Mouse (Mus musculus) heart, embryonic 13.5 days (tissue): Measurements from ENCODE around the gene Prkab2. TPM values are rescaled to one million over a fixed set of nuclear protein-coding genes. Genes with fewer than 3 reads are reported as not detected.

Experiments used
- ATAC-seq: fragments of 200-750 bp; cut with Nextera tagmentation; 2 replicates; pipeline ENCODE4 v1.8.0; 2017; ENCODE audit warnings: moderate TSS enrichment; ENCODE audit not compliant: insufficient number of reproducible peaks, low FRiP score, low TSS enrichment; ENCODE audit errors: extremely low read depth
- H3K27ac ChIP-seq: fragments of 300-500 bp; sonication (generic); replicated peaks from 2 replicates; pipeline ENCODE4 v1.5.1; 2015; ENCODE audit warnings: moderate library complexity, mild to moderate bottlenecking, inconsistent platforms
- H3K27me3 ChIP-seq: fragments of 300-500 bp; sonication (generic); replicated peaks from 2 replicates; pipeline ENCODE4 v1.6.1; 2015; ENCODE audit warnings: mild to moderate bottlenecking, inconsistent platforms
- H3K36me3 ChIP-seq: fragments of 300-500 bp; sonication (generic); 2 replicates; pipeline ENCODE4 v1.6.1; 2015; ENCODE audit warnings: mild to moderate bottlenecking, inconsistent platforms
- H3K4me1 ChIP-seq: fragments of 300-500 bp; sonication (generic); 2 replicates; pipeline ENCODE4 v1.6.1; 2015; ENCODE audit warnings: inconsistent platforms
- H3K4me2 ChIP-seq: fragments of 300-500 bp; sonication (generic); 2 replicates; pipeline ENCODE4 v1.6.1; 2015; ENCODE audit warnings: inconsistent platforms, mild to moderate bottlenecking, moderate library complexity
- H3K4me3 ChIP-seq: fragments of 300-500 bp; sonication (generic); 2 replicates; pipeline ENCODE4 v1.5.1; 2015; ENCODE audit warnings: moderate library complexity, mild to moderate bottlenecking, inconsistent platforms
- H3K9ac ChIP-seq: fragments of 300-500 bp; sonication (generic); 2 replicates; pipeline ENCODE4 v1.6.1; 2015; ENCODE audit warnings: inconsistent platforms, mild to moderate bottlenecking, moderate library complexity
- H3K9me3 ChIP-seq: fragments of 300-500 bp; sonication (generic); 2 replicates; pipeline ENCODE4 v1.6.1; 2016; ENCODE audit warnings: inconsistent platforms
- WGBS: fragments of 180-500 bp; shearing (Covaris S2); methylation state at CpG from one replicate; pipeline ENCODE4 v1.1.7; 2015; ENCODE audit warnings: mixed read lengths; 5-methylcytosine and 5-hydroxymethylcytosine counted together
- microRNA-seq: library from miRNA; unstranded; fragments of <30 nt; microRNA quantifications from one replicate; pipeline ENCODE4, GENCODE M21; 2016
- polyA plus RNA-seq: library from polyadenylated mRNA; unstranded; fragments of >200 nt; fragmentation: Nextera tagmentation; extraction: Ambion mirVana; gene quantifications from 2 replicates; pipeline ENCODE4 v1.2.1, GENCODE M21; 2015

The Prkab2 gene
- polyA plus RNA-seq, 1 experiment from 2014 or later: 14.1 TPM

GRCm38 (mm10) chr3:97719116-97719515 is 61.1 kb downstream of the Prkab2 start:
- no peaks in the 10 kb centered on the region for H3K4me1 ChIP-seq
- H3K9me3 ChIP-seq: peaks cover 13% of the 10 kb centered on the region
- no peak for ATAC-seq
- H3K36me3 ChIP-seq: peaks cover 88% of the 10 kb centered on the region
- 78% methylated on average over 9 of the region's 9 CpGs for WGBS
- no peaks in the 10 kb centered on the region for H3K27me3 ChIP-seq
- no peak overlapping the region for H3K4me3 ChIP-seq
- H3K27ac ChIP-seq: no peak overlapping the region
- H3K9ac ChIP-seq: no peak overlapping the region
- no peak overlapping the region for H3K4me2 ChIP-seq

Small RNA genes within 50 kb of the gene (microRNA-seq; reads per million reads assigned to microRNA genes)
- gene Mir7225: not detected

Other genes starting within 250 kb of the Prkab2 start
- gene Olfr1402, start 236.2 kb upstream of the Prkab2 start, polyA plus RNA-seq: not detected in 2 replicates
- gene Chd1l, start 48.0 kb upstream of the Prkab2 start, polyA plus RNA-seq: 14.1 and 15.1 TPM in 2 replicates
- 3.2 and 4.4 TPM in 2 replicates for gene Fmo5, start 29.4 kb upstream of the Prkab2 start, polyA plus RNA-seq
- not detected in 2 replicates for gene Gm17651, start 16.5 kb downstream of the Prkab2 start, polyA plus RNA-seq
- gene Pde4dip, start 230.5 kb downstream of the Prkab2 start, polyA plus RNA-seq: 68.2 and 74.9 TPM in 2 replicates
- 115 and 128 TPM in 2 replicates for gene Sec22b, start 243.0 kb downstream of the Prkab2 start, polyA plus RNA-seq